Mouse (Mus musculus) ES-E14 (cell line): ENCODE measurements around the gene Kcnk2.

ENCODE experiments used
- CHD2 ChIP-seq: IDR thresholded peaks from 2 replicates; pipeline ENCODE4 v1.6.1; 2014; ENCODE audit warnings: mild to moderate bottlenecking, low read depth, low read length, inconsistent platforms
- HCFC1 ChIP-seq: IDR thresholded peaks from 2 replicates; pipeline ENCODE4 v1.6.1; 2012; ENCODE audit warnings: low read length, inconsistent platforms, borderline replicate concordance; ENCODE audit not compliant: insufficient read depth
- MAFK ChIP-seq: IDR thresholded peaks from 2 replicates; pipeline ENCODE4 v1.6.1; 2014; ENCODE audit warnings: mild to moderate bottlenecking, low read depth, low read length, inconsistent platforms; ENCODE audit not compliant: insufficient read depth
- ZC3H11A ChIP-seq: IDR thresholded peaks from 2 replicates; pipeline ENCODE4 v1.6.1; 2012; ENCODE audit warnings: low read depth, mild to moderate bottlenecking, inconsistent platforms, low read length, borderline replicate concordance
- ZNF384 ChIP-seq: IDR thresholded peaks from 2 replicates; pipeline ENCODE4 v1.6.1; 2012; ENCODE audit warnings: low read depth, low read length, inconsistent platforms

GRCm38 (mm10) chr1:189165141-189165540 is 236.9 kb downstream of the Kcnk2 start:
- TF ChIP-seq HCFC1 (no peak), CHD2 (no peak), ZC3H11A (no peak), MAFK (no peak), ZNF384 (no peak)
